Mouse (Mus musculus) lung, adult 18-20 months (tissue): ENCODE results near the gene Tnip1.

Experiments used
- DNase-seq, 2 experiments: peaks; one replicate each; pipeline ENCODE4 v3.0.0; 2022; ENCODE audit warnings: mixed read lengths in 2 of 2

The Tnip1 gene

GRCm38 (mm10) chr11:54876031-54876430 is 86.7 kb downstream of the Tnip1 start:
- no peak for DNase-seq

- no peak for DNase-seq
Observed at GRCm38 (mm10) chr11:54871831-54872537, 90.7 kb downstream of the Tnip1 start.

- no peak for DNase-seq
Observed at GRCm38 (mm10) chr11:54869318-54869717, 93.4 kb downstream of the Tnip1 start.

- no peak for DNase-seq
Observed at GRCm38 (mm10) chr11:54868445-54868844, 94.3 kb downstream of the Tnip1 start.

GRCm38 (mm10) chr11:54867903-54868434 is 94.7 kb downstream of the Tnip1 start:
- DNase-seq, result no peak

- DNase-seq, result peak in 1 of 2 experiments; percentile 22
Observed at GRCm38 (mm10) chr11:54867049-54867385, 95.7 kb downstream of the Tnip1 start.

GRCm38 (mm10) chr11:54866119-54867048 is 96.3 kb downstream of the Tnip1 start, which contains the start of gene Hint1:
Gene Hint1, plus strand, starts transcription at chr11:54866383.
- DNase-seq, result peak; percentile 92 to 94

GRCm38 (mm10) chr11:54865330-54866085 is 97.2 kb downstream of the Tnip1 start:
- DNase-seq, result no peak

- peak; percentile 48 to 54 for DNase-seq
Observed at GRCm38 (mm10) chr11:54862621-54863520, 99.8 kb downstream of the Tnip1 start.

GRCm38 (mm10) chr11:54861471-54862420 is 101.0 kb downstream of the Tnip1 start:
- DNase-seq, result no peak
